Comparison of ENCODE assay signal across 10 mouse cellular contexts in genomic region chr14:88466416-88466815, GRCm38 (mm10). TPM values are rescaled to one million over a fixed set of nuclear protein-coding genes. Genes with fewer than 3 reads are reported as not detected.
DNase-seq lines count a peak whose midpoint lies in the region; ATAC-seq lines count a peak whose summit lies in the region.
"Had no signal": no experiment of that assay in that cellular context is flagged by ENCODE, and none has a peak within 500 bp of the region (broad histone marks: within the 10 kb centered on the region; RNA-seq: fewer than 3 reads in every experiment).

No protein-coding gene starts in this region.

- peak; percentile 66 to 82 for DNase-seq in cerebellum, postnatal 10 days
- DNase-seq in cerebellum, adult 11-12 months, result no peak
- peak; percentile 14 for DNase-seq in kidney, adult 9 months
- no peak for DNase-seq in kidney, postnatal 25 days
- DNase-seq in right cerebral cortex, adult 2 months (ENCODE audit: low spot score in 2 of 2), result peak; percentile 41 to 63
- no peak for DNase-seq in right cerebral cortex, postnatal 14 days
- DNase-seq in telencephalon, adult 2 months (ENCODE audit: low read depth, low spot score), result peak; percentile 42
- DNase-seq: thymus, adult 2 months had no signal

- no peak for ATAC-seq in erythroblast, adult 5-6 weeks (replicated peaks; ENCODE audit: low FRiP score, poor library complexity, severe bottlenecking)

RNA-seq across cellular contexts. Expression of gene Pcdh20, which starts 4.8 kb away (rescaled TPM):
- not detected in 2 replicates for total RNA-seq in erythroblast, adult 5-6 weeks (2015; ENCODE audit: low replicate concordance)
- total RNA-seq in erythroblast, adult 5-6 weeks (2017; ENCODE audit: low replicate concordance), result not detected in 2 replicates
- total RNA-seq: hematopoietic stem cell, adult 5-6 weeks had no signal

Comparison
In these comparisons a context has a peak if more than half of its experiments do, and no peak if none do; other contexts are left out.
1. DNase-seq: peak in cerebellum, postnatal 10 days (2 of 2), kidney, adult 9 months (single experiment), right cerebral cortex, adult 2 months (2 of 2) and telencephalon, adult 2 months (single experiment); none in cerebellum, adult 11-12 months (single experiment), kidney, postnatal 25 days (0 of 2) and right cerebral cortex, postnatal 14 days (single experiment).